Mouse (Mus musculus): ENCODE results near the gene Neu2.

DNA sequence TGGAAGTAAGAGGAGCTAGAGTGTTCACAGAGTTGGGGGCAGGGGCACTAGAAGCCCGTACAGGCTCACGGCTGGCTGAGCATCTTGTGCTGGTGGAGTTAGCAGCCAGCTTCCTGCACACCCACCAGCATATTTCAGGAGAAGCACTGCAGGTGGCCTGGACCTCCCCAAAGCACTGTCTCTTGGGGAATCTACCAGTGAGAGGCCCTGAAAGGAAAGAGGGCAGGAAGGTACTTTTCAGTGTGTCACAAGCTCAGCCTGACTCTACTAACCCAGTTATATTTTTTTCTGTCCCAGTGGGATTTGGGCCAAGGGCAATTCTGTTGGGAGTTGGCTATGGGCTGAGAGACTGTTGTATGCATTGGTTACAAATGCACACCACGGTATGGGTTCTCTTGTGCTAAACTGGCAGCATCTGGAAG lies 112.2 kb downstream of the Neu2 start:
- TF ChIP-seq POLR2A (IDR thresholded peaks at IDR 0.05; ENCODE audit: borderline replicate concordance, control insufficient read depth, low read depth, low read length) (no peak), CTCF (IDR thresholded peaks at IDR 0.05; ENCODE audit: control insufficient read depth, insufficient read depth, low read length) (no peak)
